Mouse (Mus musculus) heart, embryonic 14.5 days (tissue): ENCODE measurements at regions not wholly inside any gene's neighbourhood (a gene's known extent, or its start where the extent isn't known, plus 50 kb on each side); places are given as distances from the start of the nearest gene placed in this dataset.

Experiments
- ATAC-seq: fragments of 200-750 bp; cut with Nextera tagmentation; 2 replicates; pipeline ENCODE4 v1.8.0; 2017; ENCODE audit warnings: low read depth, moderate TSS enrichment; ENCODE audit not compliant: insufficient number of reproducible peaks, insufficient read depth, low FRiP score
- H3K27ac ChIP-seq, 2 experiments: fragments of 200-500 bp in 1 of 2; fragments of 300-500 bp in 1 of 2; sonication (generic) in 1 of 2; replicated peaks in 1 of 2; 2 replicates each; pipeline ENCODE4 v1.5.1; 2012 to 2014; ENCODE audit warnings: low read depth in 2 of 2, low read length in 2 of 2, control low read depth in 1 of 2, mild to moderate bottlenecking in 1 of 2, mixed read lengths in 1 of 2; ENCODE audit not compliant: control insufficient read depth in 1 of 2, insufficient read depth in 1 of 2
- H3K27me3 ChIP-seq: fragments of 300-500 bp; sonication (generic); 2 replicates; pipeline ENCODE4 v1.6.1; 2014; ENCODE audit warnings: mild to moderate bottlenecking, low read length, control low read depth; ENCODE audit not compliant: control insufficient read depth, insufficient read depth
- H3K36me3 ChIP-seq: fragments of 300-500 bp; sonication (generic); 2 replicates; pipeline ENCODE4 v1.6.1; 2014; ENCODE audit warnings: mild to moderate bottlenecking, control low read depth, low read length, mixed read lengths; ENCODE audit not compliant: control insufficient read depth, insufficient read depth
- H3K4me1 ChIP-seq, 2 experiments: fragments of 200-500 bp in 1 of 2; fragments of 300-500 bp in 1 of 2; sonication (generic) in 1 of 2; 2 replicates each; pipeline ENCODE4 v1.6.1; 2012 to 2014; ENCODE audit warnings: low read length in 2 of 2, control low read depth in 1 of 2, mixed read lengths in 1 of 2; ENCODE audit not compliant: control insufficient read depth in 2 of 2, insufficient read depth in 2 of 2
- H3K4me2 ChIP-seq: fragments of 300-500 bp; sonication (generic); 2 replicates; pipeline ENCODE4 v1.6.1; 2014; ENCODE audit warnings: mild to moderate bottlenecking, low read length
- H3K4me3 ChIP-seq, 2 experiments: fragments of 200-500 bp in 1 of 2; fragments of 300-500 bp in 1 of 2; sonication (generic) in 1 of 2; 2 replicates each; pipeline ENCODE4 v1.5.1; 2012 to 2014; ENCODE audit warnings: low read length in 2 of 2, mild to moderate bottlenecking in 2 of 2, control low read depth in 1 of 2, low read depth in 1 of 2, moderate library complexity in 1 of 2; ENCODE audit not compliant: control insufficient read depth in 1 of 2, insufficient read depth in 1 of 2
- H3K9ac ChIP-seq: fragments of 300-500 bp; sonication (generic); 2 replicates; pipeline ENCODE4 v1.6.1; 2014; ENCODE audit warnings: mild to moderate bottlenecking, low read length
- H3K9me3 ChIP-seq: fragments of 300-500 bp; sonication (generic); 2 replicates; pipeline ENCODE4 v1.6.1; 2016; ENCODE audit warnings: low read length, control low read depth; ENCODE audit not compliant: control insufficient read depth
- WGBS: fragments of 180-500 bp; shearing (Covaris S2); extraction: QIAGEN DNeasy Blood & Tissue Kit; methylation state at CpG from one replicate; pipeline ENCODE4 v1.1.7; 2014; 5-methylcytosine and 5-hydroxymethylcytosine counted together

- no peak overlapping the region for H3K27ac ChIP-seq
- H3K9me3 ChIP-seq, result no peaks in the 10 kb centered on the region
- H3K9ac ChIP-seq, result no peak overlapping the region
- H3K4me3 ChIP-seq, result no peak overlapping the region
- H3K36me3 ChIP-seq, result no peaks in the 10 kb centered on the region
- no peak overlapping the region for H3K4me2 ChIP-seq
- no peak for ATAC-seq
- WGBS, result 80% methylated on average over 20 of the region's 20 CpGs
- H3K4me1 ChIP-seq, result no peaks in the 10 kb centered on the region
- H3K27me3 ChIP-seq, result peaks cover 10% of the 10 kb centered on the region; the same call in 1 of the 2 replicates
These were observed 149.8 kb downstream of the Tex29 start for GRCm38 (mm10) chr8:11990024-11990423.

- Histone ChIP-seq H3K4me2 (no peak overlapping the region), H3K36me3 (no peaks in the 10 kb centered on the region), H3K27me3 (peaks cover 39% of the 10 kb centered on the region), H3K9me3 (no peaks in the 10 kb centered on the region), H3K4me3 (no peak overlapping the region), H3K27ac (no peak overlapping the region), H3K9ac (no peak overlapping the region), H3K4me1 (no peaks in the 10 kb centered on the region)
- WGBS, result 36% methylated on average over 23 of the region's 23 CpGs
- no peak for ATAC-seq
These were observed 159.6 kb downstream of the Tex29 start for GRCm38 (mm10) chr8:11999736-12000458.

- Histone ChIP-seq H3K4me1 (no peaks in the 10 kb centered on the region), H3K27ac (no peak overlapping the region), H3K9ac (no peak overlapping the region), H3K9me3 (no peaks in the 10 kb centered on the region), H3K27me3 (peaks cover 39% of the 10 kb centered on the region), H3K4me3 (no peak overlapping the region), H3K36me3 (no peaks in the 10 kb centered on the region), H3K4me2 (no peak overlapping the region)
- 51% methylated on average over 2 of the region's 2 CpGs for WGBS
- no peak for ATAC-seq
These were observed 160.2 kb downstream of the Tex29 start for GRCm38 (mm10) chr8:12000459-12000789.

GRCm38 (mm10) chr8:12004241-12004640, 164.0 kb downstream of the Tex29 start:
- 75% methylated on average over 7 of the region's 7 CpGs for WGBS
- ATAC-seq, result no peak

GRCm38 (mm10) chr8:12012769-12013168, 172.5 kb downstream of the Tex29 start:
- Histone ChIP-seq H3K4me3 (no peak overlapping the region), H3K4me2 (no peak overlapping the region), H3K27ac (no peak overlapping the region), H3K9ac (no peak overlapping the region), H3K4me1 (peaks cover 7 to 8% of the 10 kb centered on the region in 2 experiments; a peak in 2 of 4 replicates), H3K9me3 (no peaks in the 10 kb centered on the region), H3K27me3 (no peaks in the 10 kb centered on the region), H3K36me3 (no peaks in the 10 kb centered on the region)
- no peak for ATAC-seq
- 84% methylated on average over 3 of the region's 3 CpGs for WGBS

More at GRCm38 (mm10) chr8:12004241-12004640, 164.0 kb downstream of the Tex29 start:
- Histone ChIP-seq H3K27me3 (peaks cover 10% of the 10 kb centered on the region), H3K4me1 (no peaks in the 10 kb centered on the region), H3K9me3 (no peaks in the 10 kb centered on the region), H3K4me3 (no peak overlapping the region), H3K9ac (no peak overlapping the region), H3K36me3 (no peaks in the 10 kb centered on the region), H3K27ac (no peak overlapping the region), H3K4me2 (no peak overlapping the region)

- WGBS, result 58% methylated on average over 7 of the region's 7 CpGs
- no peak overlapping the region for H3K4me3 ChIP-seq
- H3K9ac ChIP-seq, result no peak overlapping the region
- no peaks in the 10 kb centered on the region for H3K36me3 ChIP-seq
- no peak overlapping the region for H3K4me2 ChIP-seq
- no peaks in the 10 kb centered on the region for H3K9me3 ChIP-seq
- H3K4me1 ChIP-seq, result no peaks in the 10 kb centered on the region
- no peak for ATAC-seq
- H3K27ac ChIP-seq, result no peak overlapping the region
- no peaks in the 10 kb centered on the region for H3K27me3 ChIP-seq
These were observed 177.5 kb downstream of the Tex29 start for GRCm38 (mm10) chr8:12017750-12018149.

- H3K27me3 ChIP-seq, result no peaks in the 10 kb centered on the region
- ATAC-seq, result 0 out of 2 replicates have a peak, but pooled peaks have one; percentile 35
- no peak overlapping the region for H3K27ac ChIP-seq
- H3K4me3 ChIP-seq, result no peak overlapping the region
- WGBS, result 92% methylated on average over 9 of the region's 9 CpGs
- no peaks in the 10 kb centered on the region for H3K36me3 ChIP-seq
- H3K9me3 ChIP-seq, result 0 out of 2 replicates have a peak, but pooled peaks cover under 1% of the 10 kb centered on the region
- no peaks in the 10 kb centered on the region for H3K4me1 ChIP-seq
- no peak overlapping the region for H3K9ac ChIP-seq
- H3K4me2 ChIP-seq, result no peak overlapping the region
These were observed 179.0 kb downstream of the Tex29 start for GRCm38 (mm10) chr8:12019272-12019671.
